In genomic region chr4:39934025-39934708, GRCm38 (mm10) we compare ENCODE assay signal across 22 mouse cellular contexts.
DNase-seq lines count a peak whose midpoint lies in the region; ATAC-seq and TF ChIP-seq lines count a peak whose summit lies in the region.
"Had no signal": no experiment of that assay in that cellular context is flagged by ENCODE, and none has a peak within 500 bp of the region (broad histone marks: within the 10 kb centered on the region; RNA-seq: fewer than 3 reads in every experiment).

No protein-coding gene starts in this region.

- DNase-seq in forebrain, embryonic 10.5 days (ENCODE audit: extremely low spot score, low spot score): no peak
- DNase-seq in hindbrain, embryonic 14.5 days (ENCODE audit: low spot score): no peak
- DNase-seq in midbrain, postnatal 0 days (ENCODE audit: low spot score): peak; percentile 19
- no peak for DNase-seq in midbrain, embryonic 14.5 days
- DNase-seq in forebrain, postnatal 0 days: peak; percentile 52
- DNase-seq in gastrocnemius, postnatal 4 days (ENCODE audit: low spot score in 2 of 2): no peak
- DNase-seq: adrenal gland, postnatal 10 days; cerebellum, adult 9-10 months; gastrocnemius, postnatal 36 days; kidney, adult 2 months; layer of hippocampus, postnatal 36 days; left cerebral cortex, postnatal 4 days; lung, embryonic 14.5 days; spleen, adult 18-20 months had no signal

- TF ChIP-seq CTCF in midbrain, postnatal 0 days (IDR thresholded peaks at IDR 0.05): no peak
- TF ChIP-seq CTCF in forebrain, postnatal 0 days (IDR thresholded peaks at IDR 0.05; ENCODE audit: low read depth): no peak

- H3K4me1 ChIP-seq in forebrain, embryonic 13.5 days: no peaks in the 10 kb centered on the region
- no peaks in the 10 kb centered on the region for H3K4me1 ChIP-seq in forebrain, embryonic 10.5 days
- no peaks in the 10 kb centered on the region for H3K4me1 ChIP-seq in hindbrain, embryonic 16.5 days (ENCODE audit: control insufficient read depth, insufficient read depth, low read depth, low read length)
- H3K4me1 ChIP-seq in hindbrain, embryonic 14.5 days (replicated peaks; ENCODE audit: control insufficient read depth, insufficient read depth, low read length): no peaks in the 10 kb centered on the region
- H3K4me1 ChIP-seq in midbrain, postnatal 0 days (ENCODE audit: insufficient read depth, low read length): no peaks in the 10 kb centered on the region
- no peaks in the 10 kb centered on the region for H3K4me1 ChIP-seq in midbrain, embryonic 14.5 days (ENCODE audit: control insufficient read depth, insufficient read depth, low read length)
- no peaks in the 10 kb centered on the region for H3K4me1 ChIP-seq in forebrain, postnatal 0 days (ENCODE audit: insufficient read depth)
- H3K4me1 ChIP-seq: embryonic facial prominence, embryonic 15.5 days; limb, embryonic 15.5 days; midbrain, embryonic 12.5 days had no signal

- H3K4me3 ChIP-seq in forebrain, embryonic 13.5 days: no peak overlapping the region
- no peak overlapping the region for H3K4me3 ChIP-seq in forebrain, embryonic 10.5 days
- no peak overlapping the region for H3K4me3 ChIP-seq in hindbrain, embryonic 16.5 days (ENCODE audit: low read length)
- H3K4me3 ChIP-seq in hindbrain, embryonic 14.5 days (replicated peaks; ENCODE audit: low read length): no peak overlapping the region
- H3K4me3 ChIP-seq in midbrain, postnatal 0 days (ENCODE audit: low read depth, low read length): no peak overlapping the region
- H3K4me3 ChIP-seq in midbrain, embryonic 14.5 days (replicated peaks; ENCODE audit: low read depth, low read length): no peak overlapping the region
- H3K4me3 ChIP-seq in forebrain, postnatal 0 days (ENCODE audit: low read depth, low read length): no peak overlapping the region
- H3K4me3 ChIP-seq: embryonic facial prominence, embryonic 15.5 days; limb, embryonic 15.5 days; midbrain, embryonic 12.5 days had no signal

- peak; percentile 58; the same call in 1 of the 2 replicates for ATAC-seq in forebrain, embryonic 13.5 days
- peak; percentile 64 for ATAC-seq in hindbrain, embryonic 16.5 days
- ATAC-seq in hindbrain, embryonic 14.5 days (ENCODE audit: low FRiP score): no peak; the same call in 1 of the 2 replicates
- ATAC-seq in midbrain, postnatal 0 days (ENCODE audit: low FRiP score): no peak
- no peak for ATAC-seq in midbrain, embryonic 14.5 days (ENCODE audit: low FRiP score, low TSS enrichment)
- ATAC-seq in forebrain, postnatal 0 days: peak; percentile 87

- no peak overlapping the region for H3K27ac ChIP-seq in forebrain, embryonic 13.5 days
- H3K27ac ChIP-seq in forebrain, embryonic 10.5 days: no peak overlapping the region
- H3K27ac ChIP-seq in hindbrain, embryonic 16.5 days (ENCODE audit: low read depth, low read length): no peak overlapping the region
- H3K27ac ChIP-seq in hindbrain, embryonic 14.5 days: no peak overlapping the region
- H3K27ac ChIP-seq in midbrain, postnatal 0 days (ENCODE audit: low read depth, low read length): no peak overlapping the region
- no peak overlapping the region for H3K27ac ChIP-seq in midbrain, embryonic 14.5 days (replicated peaks; ENCODE audit: low read depth, low read length)
- no peak overlapping the region for H3K27ac ChIP-seq in forebrain, postnatal 0 days (ENCODE audit: low read depth, low read length)
- H3K27ac ChIP-seq: embryonic facial prominence, embryonic 15.5 days; kidney, postnatal 0 days; limb, embryonic 15.5 days; liver, embryonic 14.5 days; midbrain, embryonic 12.5 days had no signal

- no peak overlapping the region for H3K4me2 ChIP-seq in forebrain, embryonic 13.5 days
- H3K4me2 ChIP-seq in hindbrain, embryonic 16.5 days (ENCODE audit: low read length): no peak overlapping the region
- H3K4me2 ChIP-seq in hindbrain, embryonic 14.5 days (replicated peaks): no peak overlapping the region
- H3K4me2 ChIP-seq in midbrain, postnatal 0 days (ENCODE audit: low read depth, low read length, poor library complexity, severe bottlenecking): no peak overlapping the region
- H3K4me2 ChIP-seq in midbrain, embryonic 14.5 days (ENCODE audit: low read length): no peak overlapping the region
- 0 out of 2 replicates have a peak overlapping the region, but pooled peaks have one; percentile 3 for H3K4me2 ChIP-seq in forebrain, postnatal 0 days (ENCODE audit: low read depth)
- H3K4me2 ChIP-seq: embryonic facial prominence, embryonic 15.5 days; heart, embryonic 11.5 days; limb, embryonic 15.5 days; lung, embryonic 14.5 days; midbrain, embryonic 12.5 days had no signal

- WGBS in forebrain, embryonic 13.5 days: 79% methylated on average over 12 of the region's 12 CpGs
- WGBS in forebrain, embryonic 10.5 days: 90% methylated on average over 12 of the region's 12 CpGs
- 73% methylated on average over 12 of the region's 12 CpGs for WGBS in hindbrain, embryonic 16.5 days
- 83% methylated on average over 12 of the region's 12 CpGs for WGBS in hindbrain, embryonic 14.5 days
- 76% methylated on average over 12 of the region's 12 CpGs for WGBS in midbrain, postnatal 0 days
- WGBS in midbrain, embryonic 14.5 days: 84% methylated on average over 12 of the region's 12 CpGs
- 48% methylated on average over 12 of the region's 12 CpGs for WGBS in forebrain, postnatal 0 days

- H3K9ac ChIP-seq in forebrain, embryonic 13.5 days: no peak overlapping the region
- H3K9ac ChIP-seq in hindbrain, embryonic 16.5 days (ENCODE audit: low read depth, low read length): no peak overlapping the region
- H3K9ac ChIP-seq in hindbrain, embryonic 14.5 days: no peak overlapping the region
- H3K9ac ChIP-seq in midbrain, postnatal 0 days (replicated peaks; ENCODE audit: low read length, poor library complexity, severe bottlenecking): no peak overlapping the region
- H3K9ac ChIP-seq in midbrain, embryonic 14.5 days (replicated peaks; ENCODE audit: low read length): no peak overlapping the region
- H3K9ac ChIP-seq in forebrain, postnatal 0 days: no peak overlapping the region
- H3K9ac ChIP-seq: embryonic facial prominence, embryonic 15.5 days; limb, embryonic 15.5 days; liver, embryonic 14.5 days; lung, embryonic 14.5 days; midbrain, embryonic 12.5 days had no signal

- no peaks in the 10 kb centered on the region for H3K9me3 ChIP-seq in forebrain, embryonic 13.5 days (replicated peaks)
- no peaks in the 10 kb centered on the region for H3K9me3 ChIP-seq in forebrain, embryonic 10.5 days
- H3K9me3 ChIP-seq in hindbrain, embryonic 16.5 days (ENCODE audit: control insufficient read depth, low read length): no peaks in the 10 kb centered on the region
- H3K9me3 ChIP-seq in hindbrain, embryonic 14.5 days (ENCODE audit: control insufficient read depth, low read length): no peaks in the 10 kb centered on the region
- no peaks in the 10 kb centered on the region for H3K9me3 ChIP-seq in midbrain, postnatal 0 days (ENCODE audit: low read length)
- H3K9me3 ChIP-seq in midbrain, embryonic 14.5 days (ENCODE audit: control insufficient read depth, low read length): no peaks in the 10 kb centered on the region
- no peaks in the 10 kb centered on the region for H3K9me3 ChIP-seq in forebrain, postnatal 0 days (ENCODE audit: low read length)
- H3K9me3 ChIP-seq: embryonic facial prominence, embryonic 15.5 days; limb, embryonic 15.5 days; midbrain, embryonic 12.5 days had no signal

- no peaks in the 10 kb centered on the region for H3K36me3 ChIP-seq in forebrain, embryonic 13.5 days (ENCODE audit: poor library complexity, severe bottlenecking)
- H3K36me3 ChIP-seq in forebrain, embryonic 10.5 days (replicated peaks): no peaks in the 10 kb centered on the region
- H3K36me3 ChIP-seq in hindbrain, embryonic 16.5 days (ENCODE audit: control insufficient read depth, insufficient read depth, low read length): no peaks in the 10 kb centered on the region
- H3K36me3 ChIP-seq in hindbrain, embryonic 14.5 days (replicated peaks; ENCODE audit: control insufficient read depth, insufficient read depth): no peaks in the 10 kb centered on the region
- H3K36me3 ChIP-seq in midbrain, postnatal 0 days (ENCODE audit: insufficient read depth, low read length): no peaks in the 10 kb centered on the region
- H3K36me3 ChIP-seq in midbrain, embryonic 14.5 days (ENCODE audit: control insufficient read depth, insufficient read depth, low read length): no peaks in the 10 kb centered on the region
- H3K36me3 ChIP-seq in forebrain, postnatal 0 days (ENCODE audit: insufficient read depth): no peaks in the 10 kb centered on the region
- H3K36me3 ChIP-seq: embryonic facial prominence, embryonic 15.5 days; limb, embryonic 15.5 days; midbrain, embryonic 12.5 days had no signal

- H3K27me3 ChIP-seq in forebrain, embryonic 13.5 days: no peaks in the 10 kb centered on the region
- H3K27me3 ChIP-seq in forebrain, embryonic 10.5 days (ENCODE audit: poor library complexity, severe bottlenecking): no peaks in the 10 kb centered on the region
- no peaks in the 10 kb centered on the region for H3K27me3 ChIP-seq in hindbrain, embryonic 16.5 days (replicated peaks; ENCODE audit: control insufficient read depth, insufficient read depth, low read length)
- no peaks in the 10 kb centered on the region for H3K27me3 ChIP-seq in hindbrain, embryonic 14.5 days (ENCODE audit: control insufficient read depth, insufficient read depth, low read length)
- no peaks in the 10 kb centered on the region for H3K27me3 ChIP-seq in midbrain, postnatal 0 days (ENCODE audit: insufficient read depth, low read length)
- no peaks in the 10 kb centered on the region for H3K27me3 ChIP-seq in midbrain, embryonic 14.5 days (ENCODE audit: control insufficient read depth, insufficient read depth, low read length)
- H3K27me3 ChIP-seq in forebrain, postnatal 0 days (ENCODE audit: insufficient read depth, low read length): no peaks in the 10 kb centered on the region
- H3K27me3 ChIP-seq: embryonic facial prominence, embryonic 15.5 days; limb, embryonic 15.5 days; midbrain, embryonic 12.5 days had no signal

Comparison
In these comparisons a context has a peak if more than half of its experiments do, and no peak if none do; other contexts are left out.
1. ATAC-seq: peak in forebrain, embryonic 13.5 days (single experiment), hindbrain, embryonic 16.5 days (single experiment) and forebrain, postnatal 0 days (single experiment); none in hindbrain, embryonic 14.5 days (single experiment), midbrain, postnatal 0 days (single experiment) and midbrain, embryonic 14.5 days (single experiment).
2. DNase-seq: peak in midbrain, postnatal 0 days (single experiment) and forebrain, postnatal 0 days (single experiment); none in forebrain, embryonic 10.5 days (single experiment), hindbrain, embryonic 14.5 days (single experiment), midbrain, embryonic 14.5 days (single experiment) and gastrocnemius, postnatal 4 days (0 of 2).